Mouse (Mus musculus): ENCODE data around the gene Evx2. TPM values are rescaled to one million over a fixed set of nuclear protein-coding genes. Genes with fewer than 3 reads are reported as not detected.

Evx2 gene
- polyA plus RNA-seq, 1 experiment from 2014 or later = not detected

DNA sequence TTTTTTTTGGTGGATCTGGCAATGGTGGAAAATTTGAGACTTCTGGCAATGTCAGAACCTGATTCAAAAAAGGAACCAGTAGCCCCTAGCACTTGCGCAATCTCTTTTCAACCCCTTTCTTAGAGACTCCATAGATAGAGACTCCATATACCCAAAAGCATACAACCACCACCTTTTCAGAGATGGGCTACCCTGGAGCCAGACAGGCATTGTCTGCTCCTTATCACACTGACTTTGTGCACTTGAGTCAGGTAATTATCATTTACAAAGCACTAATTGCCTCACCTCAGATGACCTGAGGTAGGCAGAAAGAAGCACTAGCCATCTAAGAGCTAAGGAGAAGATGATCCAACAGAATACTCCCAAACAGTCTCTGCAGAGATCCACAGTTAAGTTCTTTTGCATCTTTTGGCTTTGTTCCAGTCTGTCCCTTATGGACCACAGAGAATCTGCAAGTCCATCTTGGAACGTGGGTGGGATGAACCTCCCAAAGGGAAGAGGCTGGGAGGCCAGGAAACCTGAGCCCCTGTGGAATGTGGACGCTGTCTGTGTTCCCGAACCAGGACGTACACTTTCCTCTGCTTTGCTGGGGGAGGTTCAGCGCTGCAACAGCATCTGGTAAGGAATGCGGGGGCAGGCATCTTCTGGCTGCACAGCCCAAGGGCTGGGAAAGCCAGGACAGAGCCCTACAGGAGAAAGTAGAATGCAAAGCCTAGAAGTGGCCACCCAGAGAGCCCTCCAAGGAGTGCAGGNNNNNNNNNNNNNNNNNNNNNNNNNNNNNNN lies 12.1 kb downstream of the Evx2 start:
- no peak overlapping the region for H3K9ac ChIP-seq
- no peaks in the 10 kb centered on the region for H3K4me1 ChIP-seq (replicated peaks)
- 0 out of 2 replicates have a peak, but pooled peaks cover 4% of the 10 kb centered on the region for H3K9me3 ChIP-seq (replicated peaks)
- 14% methylated on average over 7 of the region's 7 CpGs for WGBS
- H3K27me3 ChIP-seq (replicated peaks) = peaks cover 85% of the 10 kb centered on the region
- no peak for ATAC-seq (ENCODE audit: insufficient number of reproducible peaks, low FRiP score)
- no peak overlapping the region for H3K27ac ChIP-seq (ENCODE audit: poor library complexity, severe bottlenecking)
- no peak overlapping the region for H3K4me3 ChIP-seq
- H3K4me2 ChIP-seq = no peak overlapping the region
- no peaks in the 10 kb centered on the region for H3K36me3 ChIP-seq

DNA sequence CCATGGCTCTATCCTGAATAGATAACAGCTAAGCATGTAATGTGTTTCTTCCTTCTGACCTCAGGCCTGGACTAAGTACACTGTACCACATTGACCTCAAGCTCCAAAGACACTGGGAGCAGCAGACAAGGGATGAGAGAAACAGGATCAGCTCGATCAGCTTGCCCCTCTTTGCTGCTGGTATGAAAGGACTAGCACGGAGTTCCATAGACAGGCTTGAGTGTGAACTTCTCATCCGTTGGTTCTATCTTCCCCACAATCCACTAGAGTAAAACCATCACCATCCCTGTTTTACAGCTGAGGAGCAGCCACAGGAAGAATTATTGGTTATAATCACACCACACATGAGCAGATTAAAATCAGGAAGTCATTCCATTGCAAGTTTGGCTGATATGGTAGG lies 13.7 kb downstream of the Evx2 start:
- no peaks in the 10 kb centered on the region for H3K36me3 ChIP-seq
- ATAC-seq (ENCODE audit: insufficient number of reproducible peaks, low FRiP score) = no peak
- H3K9ac ChIP-seq = no peak overlapping the region
- H3K27ac ChIP-seq (ENCODE audit: poor library complexity, severe bottlenecking) = no peak overlapping the region
- no peak overlapping the region for H3K4me2 ChIP-seq
- H3K9me3 ChIP-seq (replicated peaks) = 0 out of 2 replicates have a peak, but pooled peaks cover 4% of the 10 kb centered on the region
- H3K4me1 ChIP-seq (replicated peaks) = no peaks in the 10 kb centered on the region
- WGBS = 69% methylated on average over 3 of the region's 3 CpGs
- no peak overlapping the region for H3K4me3 ChIP-seq
- H3K27me3 ChIP-seq (replicated peaks) = peaks cover 70% of the 10 kb centered on the region

DNA sequence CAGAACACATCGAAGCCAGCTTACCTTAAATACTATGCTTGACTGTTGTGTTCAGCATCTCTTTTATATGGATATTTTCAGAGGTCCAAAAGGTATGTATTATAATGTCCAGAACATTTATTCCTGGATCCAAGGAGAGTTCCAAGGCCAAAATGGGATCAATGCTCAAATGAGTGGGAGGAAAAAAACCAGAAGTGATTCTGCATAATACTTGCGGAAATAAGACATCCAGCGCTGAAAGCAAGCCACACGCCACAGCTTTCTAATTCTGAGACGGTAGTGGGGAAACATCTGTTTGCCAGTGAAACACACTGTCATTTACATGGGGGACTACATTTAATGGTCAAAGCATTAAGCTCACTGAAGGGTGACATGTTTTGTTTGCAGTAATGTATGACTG lies 16.9 kb downstream of the Evx2 start:
- Histone ChIP-seq H3K27ac (ENCODE audit: poor library complexity, severe bottlenecking) (no peak overlapping the region), H3K4me1 (replicated peaks) (no peaks in the 10 kb centered on the region), H3K4me2 (no peak overlapping the region), H3K36me3 (no peaks in the 10 kb centered on the region), H3K4me3 (no peak overlapping the region), H3K9me3 (replicated peaks) (0 out of 2 replicates have a peak, but pooled peaks cover 4% of the 10 kb centered on the region), H3K27me3 (replicated peaks) (peaks cover 43% of the 10 kb centered on the region), H3K9ac (no peak overlapping the region)
- ATAC-seq (ENCODE audit: insufficient number of reproducible peaks, low FRiP score) = no peak
- WGBS = 75% methylated on average over 5 of the region's 5 CpGs

DNA sequence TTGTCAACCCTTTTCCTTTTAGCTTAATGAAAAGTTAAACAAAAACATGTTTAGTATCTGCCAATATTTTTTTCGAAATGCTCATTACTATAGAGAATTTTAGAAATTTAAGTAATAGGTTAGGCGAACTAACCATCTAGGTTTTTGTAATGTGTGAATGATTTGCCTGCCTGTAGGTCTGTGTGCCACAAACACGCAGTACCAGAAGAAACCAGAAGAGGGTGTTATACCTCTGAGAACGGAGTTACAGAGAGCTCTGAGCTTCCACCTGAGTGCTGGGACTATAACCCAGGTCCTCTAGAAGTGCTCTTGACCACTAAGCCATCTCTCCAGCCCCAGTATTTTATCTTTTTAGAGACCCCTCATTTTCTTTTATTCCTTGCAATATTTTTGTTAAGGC lies 23.9 kb downstream of the Evx2 start:
- H3K9ac ChIP-seq = no peak overlapping the region
- ATAC-seq (ENCODE audit: insufficient number of reproducible peaks, low FRiP score) = no peak

DNA sequence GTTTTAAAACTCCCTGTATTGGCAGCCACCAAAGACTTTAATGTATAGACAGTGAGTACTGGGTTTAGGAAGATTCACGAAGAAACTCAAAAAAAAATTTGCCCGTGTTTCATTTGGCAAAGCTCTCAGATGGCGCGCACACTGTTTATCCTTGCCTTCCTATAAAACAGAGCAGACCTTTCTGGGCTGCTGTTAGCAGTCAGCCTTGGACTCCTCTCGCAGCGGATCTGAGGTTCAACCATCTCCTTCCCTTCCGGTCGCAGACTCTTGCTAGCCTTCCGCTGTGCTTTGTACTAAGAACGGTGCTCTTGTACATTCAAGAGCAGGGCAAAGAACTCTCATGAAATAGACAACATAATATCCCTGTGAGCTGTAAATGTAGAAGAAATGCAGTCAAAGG lies 39.0 kb downstream of the Evx2 start:
- Histone ChIP-seq H3K4me2 (no peak overlapping the region), H3K36me3 (no peaks in the 10 kb centered on the region), H3K27ac (ENCODE audit: poor library complexity, severe bottlenecking) (no peak overlapping the region), H3K9me3 (replicated peaks) (no peaks in the 10 kb centered on the region), H3K4me3 (no peak overlapping the region), H3K27me3 (replicated peaks) (no peaks in the 10 kb centered on the region), H3K4me1 (replicated peaks) (no peaks in the 10 kb centered on the region), H3K9ac (no peak overlapping the region)
- ATAC-seq (ENCODE audit: insufficient number of reproducible peaks, low FRiP score) = no peak
- 87% methylated on average over 10 of the region's 10 CpGs for WGBS

More for the DNA sequence above, 23.9 kb downstream of the Evx2 start:
- H3K27ac ChIP-seq (ENCODE audit: poor library complexity, severe bottlenecking) = no peak overlapping the region
- H3K36me3 ChIP-seq = no peaks in the 10 kb centered on the region
- peaks cover 5% of the 10 kb centered on the region; the same call in 1 of the 2 replicates for H3K27me3 ChIP-seq (replicated peaks)
- H3K4me3 ChIP-seq = no peak overlapping the region
- WGBS = 61% methylated on average over 4 of the region's 4 CpGs
- H3K4me1 ChIP-seq (replicated peaks) = no peaks in the 10 kb centered on the region
- H3K4me2 ChIP-seq = no peak overlapping the region
- H3K9me3 ChIP-seq (replicated peaks) = peaks cover 4% of the 10 kb centered on the region; the same call in 1 of the 2 replicates

DNA sequence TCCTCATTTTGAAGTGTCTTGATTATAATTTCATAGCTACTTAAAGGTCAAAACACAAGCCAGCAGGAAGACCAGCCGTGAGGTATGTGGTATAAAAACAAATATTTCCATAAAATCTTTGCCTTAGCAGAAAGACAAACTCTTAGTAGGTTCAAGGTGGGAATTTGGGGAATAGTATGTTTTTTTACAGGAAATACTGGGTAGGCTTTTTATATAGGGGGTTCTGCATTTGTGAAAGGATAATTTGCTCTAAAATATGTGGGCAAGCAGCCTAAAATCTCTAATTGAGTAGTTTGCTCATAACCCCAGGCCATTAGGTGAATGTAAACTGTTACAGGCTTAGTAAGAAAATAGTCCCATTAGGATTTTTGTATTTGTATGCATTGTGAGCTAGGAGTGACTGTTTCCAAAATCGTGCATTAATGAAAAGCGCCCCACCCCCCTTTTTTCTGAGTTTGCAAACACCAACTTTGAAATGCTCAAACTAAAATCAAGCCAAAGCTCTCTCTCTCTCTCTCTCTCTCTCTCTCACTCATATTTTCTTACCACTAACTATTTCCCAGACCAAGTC lies 39.6 kb downstream of the Evx2 start:
- H3K36me3 ChIP-seq = no peaks in the 10 kb centered on the region
- H3K27ac ChIP-seq (ENCODE audit: poor library complexity, severe bottlenecking) = no peak overlapping the region
- H3K4me1 ChIP-seq (replicated peaks) = no peaks in the 10 kb centered on the region
- H3K9me3 ChIP-seq (replicated peaks) = no peaks in the 10 kb centered on the region
- no peak overlapping the region for H3K4me2 ChIP-seq
- 73% methylated on average over 3 of the region's 3 CpGs for WGBS
- H3K4me3 ChIP-seq = no peak overlapping the region
- H3K27me3 ChIP-seq (replicated peaks) = no peaks in the 10 kb centered on the region
- H3K9ac ChIP-seq = no peak overlapping the region
- ATAC-seq (ENCODE audit: insufficient number of reproducible peaks, low FRiP score) = no peak

DNA sequence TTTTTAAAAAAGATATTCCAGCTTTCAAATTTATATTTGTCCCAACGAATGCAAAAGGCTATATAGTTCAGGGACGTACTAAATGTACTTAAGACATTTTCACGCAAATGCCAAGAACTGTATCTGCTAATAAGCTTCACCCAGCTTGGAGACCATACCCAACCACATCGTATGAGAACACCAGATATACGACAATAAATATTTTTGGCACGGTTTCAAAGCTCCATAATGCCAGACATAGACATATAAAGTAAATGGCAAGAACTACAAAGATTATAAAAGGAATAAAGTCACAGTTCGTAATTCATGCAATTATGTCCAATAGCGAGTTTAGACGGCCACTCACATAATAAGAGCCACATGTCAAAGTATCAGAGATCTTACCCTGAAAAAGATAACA lies 41.7 kb downstream of the Evx2 start:
- Histone ChIP-seq H3K27me3 (replicated peaks) (no peaks in the 10 kb centered on the region), H3K27ac (ENCODE audit: poor library complexity, severe bottlenecking) (no peak overlapping the region), H3K36me3 (no peaks in the 10 kb centered on the region), H3K4me3 (no peak overlapping the region), H3K9ac (no peak overlapping the region), H3K9me3 (replicated peaks) (peaks cover 4% of the 10 kb centered on the region; the same call in 1 of the 2 replicates), H3K4me1 (replicated peaks) (no peaks in the 10 kb centered on the region), H3K4me2 (no peak overlapping the region)
- 75% methylated on average over 9 of the region's 9 CpGs for WGBS
- no peak for ATAC-seq (ENCODE audit: insufficient number of reproducible peaks, low FRiP score)

DNA sequence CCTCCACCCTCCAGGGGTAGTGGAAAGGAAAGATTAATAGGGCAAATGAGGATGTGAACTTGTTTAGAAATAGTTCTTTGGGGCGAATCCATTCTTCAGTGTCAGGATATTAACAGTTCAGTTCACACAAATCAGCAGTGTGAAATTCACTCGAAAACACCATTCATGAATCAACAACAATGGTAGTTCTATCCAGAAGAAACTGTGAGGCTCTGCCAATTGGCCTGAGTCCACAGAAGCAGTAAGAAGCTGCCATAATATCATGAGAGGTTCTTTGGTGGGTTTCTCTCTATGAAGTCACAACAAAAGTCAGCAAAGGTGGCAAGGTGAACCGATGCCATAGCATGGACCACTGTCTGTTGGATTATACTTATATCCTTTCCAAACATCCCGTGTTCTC lies 48.0 kb downstream of the Evx2 start:
- WGBS = 79% methylated on average over 4 of the region's 4 CpGs
- peaks cover 8% of the 10 kb centered on the region; the same call in 1 of the 2 replicates for H3K9me3 ChIP-seq (replicated peaks)
- no peaks in the 10 kb centered on the region for H3K36me3 ChIP-seq
- no peaks in the 10 kb centered on the region for H3K4me1 ChIP-seq (replicated peaks)
- ATAC-seq (ENCODE audit: insufficient number of reproducible peaks, low FRiP score) = no peak
- no peak overlapping the region for H3K9ac ChIP-seq
- no peak overlapping the region for H3K27ac ChIP-seq (ENCODE audit: poor library complexity, severe bottlenecking)
- no peak overlapping the region for H3K4me3 ChIP-seq
- H3K4me2 ChIP-seq = no peak overlapping the region
- H3K27me3 ChIP-seq (replicated peaks) = no peaks in the 10 kb centered on the region

DNA sequence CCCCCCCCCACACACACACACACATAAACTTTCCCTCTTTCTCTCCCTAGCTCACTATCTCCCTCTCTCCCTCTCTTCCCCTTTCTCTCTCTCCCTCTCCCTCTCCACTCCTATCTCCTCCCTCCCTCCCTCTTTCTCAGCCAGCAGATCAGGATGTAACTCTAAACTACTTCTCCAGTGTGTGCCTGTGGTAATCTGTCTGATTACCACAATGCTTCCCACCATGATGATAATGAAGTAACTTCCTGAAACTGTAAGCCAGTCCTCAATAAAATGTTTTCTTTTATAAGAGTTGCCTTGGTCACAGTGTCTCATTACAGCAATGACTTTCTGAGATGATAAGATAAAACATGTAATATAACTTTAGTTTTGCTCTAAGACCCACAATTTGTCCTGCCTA lies 50.0 kb downstream of the Evx2 start:
- no peaks in the 10 kb centered on the region for H3K27me3 ChIP-seq (replicated peaks)
- H3K9ac ChIP-seq = no peak overlapping the region

DNA sequence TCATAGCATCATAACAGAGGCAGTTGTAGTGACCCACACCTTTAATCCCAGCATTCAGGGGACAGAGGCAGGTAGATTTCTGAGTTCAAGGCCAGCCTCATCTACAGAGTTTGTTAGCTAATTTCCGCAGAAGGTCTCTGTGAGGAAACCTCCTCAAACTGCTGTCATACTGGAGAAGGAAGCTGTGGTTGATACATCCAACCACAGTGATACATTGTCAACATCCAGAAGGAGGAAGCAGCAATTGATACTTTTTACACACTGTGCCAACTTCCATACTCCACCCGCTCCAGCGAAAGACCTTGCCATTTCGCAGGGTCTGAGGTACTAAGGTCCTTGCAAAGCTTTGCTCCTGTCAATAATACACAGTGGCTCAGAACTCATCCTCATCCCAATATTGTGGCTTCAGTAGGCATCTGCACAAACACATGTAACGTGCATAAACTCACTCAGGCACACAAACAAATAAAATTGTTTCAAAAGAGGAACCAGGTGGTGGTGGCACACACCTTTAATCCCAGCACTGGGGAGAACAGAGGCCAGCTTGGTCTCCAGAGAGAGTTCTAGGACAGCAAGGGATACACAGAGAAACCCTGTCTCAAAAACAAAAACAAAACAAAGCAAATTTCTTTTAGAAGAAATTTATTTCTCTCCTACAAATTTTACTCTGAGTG lies 53.1 kb downstream of the Evx2 start:
- no peak overlapping the region for H3K4me2 ChIP-seq
- no peaks in the 10 kb centered on the region for H3K9me3 ChIP-seq (replicated peaks)
- no peak overlapping the region for H3K4me3 ChIP-seq
- ATAC-seq (ENCODE audit: insufficient number of reproducible peaks, low FRiP score) = no peak
- WGBS = 79% methylated on average over 5 of the region's 5 CpGs
- no peaks in the 10 kb centered on the region for H3K27me3 ChIP-seq (replicated peaks)
- H3K27ac ChIP-seq (ENCODE audit: poor library complexity, severe bottlenecking) = no peak overlapping the region
- no peak overlapping the region for H3K9ac ChIP-seq
- H3K36me3 ChIP-seq = no peaks in the 10 kb centered on the region
- H3K4me1 ChIP-seq (replicated peaks) = no peaks in the 10 kb centered on the region

More for the DNA sequence above, 50.0 kb downstream of the Evx2 start:
- Histone ChIP-seq H3K36me3 (no peaks in the 10 kb centered on the region), H3K4me1 (replicated peaks) (no peaks in the 10 kb centered on the region), H3K4me3 (no peak overlapping the region), H3K27ac (ENCODE audit: poor library complexity, severe bottlenecking) (no peak overlapping the region), H3K9me3 (replicated peaks) (peaks cover 8% of the 10 kb centered on the region; the same call in 1 of the 2 replicates), H3K4me2 (no peak overlapping the region)
- no peak for ATAC-seq (ENCODE audit: insufficient number of reproducible peaks, low FRiP score)

DNA sequence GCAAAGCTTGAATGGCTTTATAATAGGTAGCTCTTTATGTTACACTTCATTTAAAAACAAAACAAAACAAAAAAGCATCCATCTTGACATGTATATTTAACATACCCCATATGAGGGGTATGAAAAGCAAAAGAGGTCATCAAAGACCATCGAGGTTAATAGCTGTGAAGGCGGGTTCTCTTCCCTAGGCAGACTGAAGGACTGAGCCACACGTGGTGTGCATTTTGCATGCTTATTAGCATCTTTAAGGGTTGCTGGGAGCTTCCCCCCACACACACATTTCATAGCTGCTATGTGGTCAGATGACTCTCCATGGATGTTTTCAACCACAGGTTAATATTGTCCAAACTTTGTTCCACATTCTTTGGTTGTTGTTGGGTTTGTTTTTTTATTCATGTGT lies 55.3 kb downstream of the Evx2 start:
- Histone ChIP-seq H3K36me3 (no peaks in the 10 kb centered on the region), H3K4me2 (no peak overlapping the region), H3K27ac (ENCODE audit: poor library complexity, severe bottlenecking) (no peak overlapping the region), H3K9ac (no peak overlapping the region), H3K4me1 (replicated peaks) (no peaks in the 10 kb centered on the region), H3K4me3 (no peak overlapping the region), H3K27me3 (replicated peaks) (no peaks in the 10 kb centered on the region), H3K9me3 (replicated peaks) (no peaks in the 10 kb centered on the region)
- ATAC-seq (ENCODE audit: insufficient number of reproducible peaks, low FRiP score) = no peak
- WGBS = 53% methylated on average over 3 of the region's 3 CpGs

Measured in heart, embryonic 12.5 days (tissue).